Mouse (Mus musculus): ENCODE measurements around the gene Rnf44.

The Rnf44 gene

GRCm38 (mm10) chr13:54693558-54694347, at the start of gene Rnf44:
TSS of gene Rnf44 (minus strand) at chr13:54693907.
- DNase-seq: peak; percentile 98 to 99

- DNase-seq: no peak
Observed at GRCm38 (mm10) chr13:54738213-54738601, 44.5 kb upstream of the Rnf44 start.

- peak; percentile 34 to 64 for DNase-seq
Observed at GRCm38 (mm10) chr13:54737488-54738212, 43.9 kb upstream of the Rnf44 start.

GRCm38 (mm10) chr13:54736931-54737330, 43.2 kb upstream of the Rnf44 start:
- DNase-seq: no peak

GRCm38 (mm10) chr13:54726131-54726530, 32.4 kb upstream of the Rnf44 start:
- no peak for DNase-seq

GRCm38 (mm10) chr13:54723143-54723542, 29.4 kb upstream of the Rnf44 start:
- DNase-seq: no peak

- DNase-seq: peak; percentile 61 to 65
Observed at GRCm38 (mm10) chr13:54716916-54717315, 23.2 kb upstream of the Rnf44 start.

GRCm38 (mm10) chr13:54714996-54715395, 21.3 kb upstream of the Rnf44 start:
- DNase-seq: no peak

- no peak for DNase-seq
Observed at GRCm38 (mm10) chr13:54714393-54714792, 20.7 kb upstream of the Rnf44 start.

- no peak for DNase-seq
Observed at GRCm38 (mm10) chr13:54710866-54711265, 17.2 kb upstream of the Rnf44 start.

GRCm38 (mm10) chr13:54704890-54705289, 11.2 kb upstream of the Rnf44 start:
- no peak for DNase-seq

- no peak for DNase-seq
Observed at GRCm38 (mm10) chr13:54702507-54702906, 8.8 kb upstream of the Rnf44 start.

- DNase-seq: peak; percentile 60 to 78
Observed at GRCm38 (mm10) chr13:54701243-54701642, 7.5 kb upstream of the Rnf44 start, which contains the start of gene Cdhr2. TSS of gene Cdhr2 (plus strand) at chr13:54701461.

GRCm38 (mm10) chr13:54695479-54696230, 1.9 kb upstream of the Rnf44 start:
- DNase-seq: no peak

GRCm38 (mm10) chr13:54694348-54695060, 797 bp upstream of the Rnf44 start:
- DNase-seq: peak; percentile 89 to 93

GRCm38 (mm10) chr13:54692711-54693557, 773 bp downstream of the Rnf44 start:
- no peak for DNase-seq

GRCm38 (mm10) chr13:54691737-54692136, 2.0 kb downstream of the Rnf44 start:
- DNase-seq: no peak

- DNase-seq: no peak
Observed at GRCm38 (mm10) chr13:54690151-54690740, 3.5 kb downstream of the Rnf44 start.

GRCm38 (mm10) chr13:54687575-54688424, 5.9 kb downstream of the Rnf44 start:
- DNase-seq: peak; percentile 99

GRCm38 (mm10) chr13:54687096-54687495, 6.6 kb downstream of the Rnf44 start:
- DNase-seq: peak; percentile 83 to 91
